Mouse (Mus musculus) lung, postnatal 10 days (tissue): ENCODE measurements around the gene Fap.

Experiments
- DNase-seq: peaks from one replicate; pipeline ENCODE4 v3.0.0; 2021

Gene Fap

DNA sequence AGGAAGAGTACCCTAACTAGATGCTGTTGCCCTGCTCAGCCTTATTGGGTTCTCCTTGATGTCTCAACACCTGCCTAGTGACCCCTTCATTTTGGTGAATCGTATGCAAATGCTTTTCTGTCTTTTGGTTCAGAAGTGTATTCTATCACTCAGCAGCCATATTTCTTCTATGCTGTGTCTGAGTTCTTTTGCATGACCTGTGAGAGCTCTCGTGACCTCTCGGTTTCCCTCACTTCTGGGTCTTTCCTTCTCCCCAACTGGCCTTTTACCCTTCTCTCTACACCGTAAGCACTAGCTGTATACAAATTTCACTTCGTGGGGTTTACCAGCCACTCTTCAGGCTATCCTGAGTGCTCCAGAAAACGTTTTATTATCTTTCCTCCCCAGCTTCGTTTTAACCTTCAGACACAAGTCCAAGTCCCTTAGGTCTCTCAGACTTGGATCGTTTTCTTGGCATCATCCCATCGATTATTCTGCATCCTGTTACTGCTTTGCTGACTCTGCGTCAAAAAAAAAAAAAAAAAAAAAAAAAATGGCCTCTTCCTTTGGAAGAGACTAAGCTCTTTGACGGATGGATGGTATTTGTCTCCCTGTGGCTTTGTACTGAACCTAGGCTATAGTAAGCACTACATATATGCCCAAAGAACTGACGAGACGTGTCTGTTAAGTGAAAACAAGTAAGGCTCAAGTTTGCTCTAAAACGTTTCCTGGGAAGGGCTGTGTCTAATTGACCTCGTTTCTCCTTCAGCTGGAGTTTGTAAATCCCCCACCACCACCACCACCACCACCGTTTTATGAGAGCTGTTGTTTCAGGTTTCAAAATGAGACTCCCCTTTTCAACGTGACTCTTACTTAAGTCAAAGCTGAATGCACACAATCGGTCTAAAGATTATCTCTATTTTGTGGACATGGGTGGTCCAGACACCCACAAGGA is 114.4 kb downstream of the Fap start:
- no peak for DNase-seq

DNA sequence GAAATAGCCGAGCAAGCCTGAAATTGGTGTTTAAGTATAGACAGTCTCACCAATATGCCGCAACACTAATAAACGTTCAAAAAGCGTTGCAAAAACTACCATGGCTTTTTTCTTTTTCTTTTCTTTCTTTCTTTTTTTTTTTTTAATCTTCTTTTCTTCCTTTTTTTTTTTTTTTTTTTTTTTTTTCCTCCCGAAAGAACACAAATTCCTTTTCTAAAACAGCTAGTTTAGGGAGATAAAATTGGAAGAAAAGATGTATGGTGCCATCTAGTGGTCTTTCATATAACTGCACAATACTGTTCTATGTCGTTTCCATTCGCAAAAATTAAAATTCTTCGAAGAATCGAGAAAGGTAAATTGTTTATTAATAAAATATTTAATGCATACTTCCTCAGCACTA is 115.8 kb downstream of the Fap start:
- no peak for DNase-seq

DNA sequence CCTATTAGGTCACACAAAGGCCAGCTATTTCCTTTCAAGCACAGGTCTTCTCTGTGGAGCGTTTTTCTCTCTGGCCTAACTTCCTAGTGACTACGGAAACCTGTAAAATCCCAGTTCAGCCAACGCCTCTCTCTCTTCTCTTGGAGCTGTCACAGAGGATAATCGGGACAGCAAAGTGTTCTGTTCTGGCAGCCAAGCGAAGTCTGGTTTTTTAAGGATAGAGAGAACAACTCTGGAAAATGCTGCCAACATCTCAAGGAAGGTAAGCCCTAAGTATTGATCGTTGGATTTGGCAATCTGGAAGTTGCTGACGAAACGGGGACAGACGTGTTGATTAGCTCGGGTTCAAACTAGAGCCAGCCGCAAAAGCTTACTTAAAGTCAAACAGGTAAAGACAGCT is 118.9 kb downstream of the Fap start:
- no peak for DNase-seq

DNA sequence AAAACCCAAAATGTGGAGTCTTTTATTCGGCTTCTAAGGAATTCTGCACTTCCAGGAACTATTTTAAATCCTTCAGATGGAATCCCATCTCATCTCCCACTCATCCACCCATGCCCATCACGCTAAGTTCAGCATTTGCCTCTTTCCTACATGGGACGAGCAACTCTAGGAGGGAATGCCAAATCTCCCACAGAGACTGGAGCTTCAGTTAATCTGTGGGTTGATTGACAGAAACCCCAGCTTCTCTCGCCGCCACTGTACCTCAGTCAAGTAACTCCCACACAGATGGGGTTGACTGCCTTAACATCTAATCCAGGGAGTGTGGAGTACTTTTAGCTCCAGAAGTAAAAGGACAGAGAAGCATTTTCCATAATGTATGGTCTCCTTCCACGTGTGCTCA is 119.8 kb downstream of the Fap start:
- no peak for DNase-seq
